Mouse (Mus musculus) hindbrain, embryonic 11.5 days (tissue): ENCODE measurements around the gene Rcor3. TPM values are rescaled to one million over a fixed set of nuclear protein-coding genes. Genes with fewer than 3 reads are reported as not detected.

Experiments used
- ATAC-seq: fragments of 200-750 bp; cut with Nextera tagmentation; 2 replicates; pipeline ENCODE4 v1.8.0; 2017; ENCODE audit warnings: mild to moderate bottlenecking, moderate TSS enrichment, moderate library complexity; ENCODE audit not compliant: low FRiP score
- DNase-seq: peaks from one replicate; pipeline ENCODE4 v3.0.0-alpha.2; 2015; ENCODE audit warnings: low spot score
- H3K27ac ChIP-seq: fragments of 300-500 bp; sonication (generic); 2 replicates; pipeline ENCODE4 v1.5.1; 2014; ENCODE audit warnings: mild to moderate bottlenecking, low read depth, low read length
- H3K27me3 ChIP-seq: fragments of 300-500 bp; sonication (generic); 2 replicates; pipeline ENCODE4 v1.6.1; 2014; ENCODE audit warnings: mild to moderate bottlenecking, low read length, moderate library complexity, mixed read lengths; ENCODE audit not compliant: control insufficient read depth, insufficient read depth
- H3K36me3 ChIP-seq: fragments of 300-500 bp; sonication (generic); 2 replicates; pipeline ENCODE4 v1.6.1; 2014; ENCODE audit warnings: mild to moderate bottlenecking, low read length, moderate library complexity, mixed read lengths; ENCODE audit not compliant: control insufficient read depth, insufficient read depth
- H3K4me1 ChIP-seq: fragments of 300-500 bp; sonication (generic); replicated peaks from 2 replicates; pipeline ENCODE4 v1.6.1; 2014; ENCODE audit warnings: low read length, mixed read lengths; ENCODE audit not compliant: control insufficient read depth, insufficient read depth
- H3K4me2 ChIP-seq: fragments of 300-500 bp; sonication (generic); replicated peaks from 2 replicates; pipeline ENCODE4 v1.6.1; 2014; ENCODE audit warnings: mild to moderate bottlenecking, low read depth, low read length
- H3K4me3 ChIP-seq: fragments of 300-500 bp; sonication (generic); 2 replicates; pipeline ENCODE4 v1.5.1; 2014; ENCODE audit warnings: low read depth, low read length
- H3K9ac ChIP-seq: fragments of 300-500 bp; sonication (generic); 2 replicates; pipeline ENCODE4 v1.6.1; 2014; ENCODE audit warnings: low read depth, low read length
- H3K9me3 ChIP-seq: fragments of 300-500 bp; sonication (generic); 2 replicates; pipeline ENCODE4 v1.6.1; 2016; ENCODE audit warnings: low read length; ENCODE audit not compliant: control insufficient read depth
- WGBS: fragments of 180-500 bp; shearing (Covaris S2); extraction: QIAGEN DNeasy Blood & Tissue Kit; methylation state at CpG from one replicate; pipeline ENCODE4 v1.1.7; 2014; 5-methylcytosine and 5-hydroxymethylcytosine counted together
- polyA plus RNA-seq: library from polyadenylated mRNA; unstranded; fragments of >200 nt; fragmentation: Nextera tagmentation; extraction: Ambion mirVana; gene quantifications from 2 replicates; pipeline ENCODE4 v1.2.1, GENCODE M21; 2014

Gene Rcor3
- polyA plus RNA-seq, result 20.3 and 22.2 TPM in 2 replicates

- H3K4me2 ChIP-seq, result peak within 1 kb of the TSS; percentile 94
- DNase-seq, result peak; percentile 86
- peak within 1 kb of the TSS; percentile 98 for H3K27ac ChIP-seq
- no peaks in the 10 kb centered on the region for H3K9me3 ChIP-seq
- ATAC-seq, result peak; percentile 88
- peaks cover 2% of the 10 kb centered on the region; the same call in 1 of the 2 replicates for H3K4me1 ChIP-seq
- H3K27me3 ChIP-seq, result no peaks in the 10 kb centered on the region
- no peaks in the 10 kb centered on the region for H3K36me3 ChIP-seq
- H3K9ac ChIP-seq, result peak within 1 kb of the TSS; percentile 95
- WGBS, result 1% methylated on average over 37 of the region's 88 CpGs
- peak within 1 kb of the TSS; percentile 83 for H3K4me3 ChIP-seq
Observed at GRCm38 (mm10) chr1:192137926-192138910, at the start of gene Rcor3. Rcor3 (minus strand) TSS chr1:192138062.

DNA sequence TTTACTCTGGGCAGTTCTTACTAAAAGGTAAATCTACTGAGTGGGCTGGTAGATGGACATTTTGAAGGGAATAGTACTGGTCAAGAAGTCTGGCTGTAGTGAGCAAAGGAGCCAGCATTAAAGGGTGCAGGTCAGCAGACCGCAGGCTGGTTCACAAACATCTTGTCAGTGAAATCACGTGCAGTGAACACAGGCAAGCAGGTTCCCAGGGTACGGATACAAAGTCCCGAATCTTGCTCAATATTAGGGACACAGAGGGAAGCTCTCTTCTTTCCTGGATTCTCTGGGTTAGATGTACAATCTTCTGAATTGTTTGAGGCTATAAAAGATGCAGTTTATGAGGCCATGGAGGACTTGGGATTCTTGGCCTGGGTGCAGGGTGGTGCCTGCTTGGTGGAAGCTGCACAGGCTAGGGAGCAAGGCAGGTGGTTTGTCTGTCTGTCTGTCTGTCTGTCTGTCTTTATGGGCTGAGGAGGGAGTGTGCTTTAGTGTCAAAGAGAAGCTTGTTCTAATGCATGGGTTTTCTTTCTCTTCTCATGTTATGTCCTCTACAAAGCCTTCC lies 43.9 kb upstream of the Rcor3 start:
- no peaks in the 10 kb centered on the region for H3K36me3 ChIP-seq
- no peak for DNase-seq
- H3K27ac ChIP-seq, result no peak overlapping the region
- H3K27me3 ChIP-seq, result no peaks in the 10 kb centered on the region
- H3K4me2 ChIP-seq, result no peak overlapping the region
- ATAC-seq, result no peak
- H3K4me1 ChIP-seq, result no peaks in the 10 kb centered on the region
- H3K9me3 ChIP-seq, result no peaks in the 10 kb centered on the region
- H3K4me3 ChIP-seq, result no peak overlapping the region
- WGBS, result 82% methylated on average over 4 of the region's 4 CpGs
- H3K9ac ChIP-seq, result no peak overlapping the region

- H3K36me3 ChIP-seq, result no peaks in the 10 kb centered on the region
- H3K27me3 ChIP-seq, result no peaks in the 10 kb centered on the region
- DNase-seq (no peak), ATAC-seq (no peak)
- H3K4me3 ChIP-seq, result no peak overlapping the region
- no peak overlapping the region for H3K27ac ChIP-seq
- H3K4me2 ChIP-seq, result no peak overlapping the region
- no peaks in the 10 kb centered on the region for H3K9me3 ChIP-seq
- WGBS, result 79% methylated on average over 3 of the region's 3 CpGs
- no peak overlapping the region for H3K9ac ChIP-seq
- H3K4me1 ChIP-seq, result no peaks in the 10 kb centered on the region
Observed at GRCm38 (mm10) chr1:192179877-192180276, 42.0 kb upstream of the Rcor3 start.

GRCm38 (mm10) chr1:192171477-192171876 lies 33.6 kb upstream of the Rcor3 start:
- no peak for ATAC-seq
- Histone ChIP-seq H3K9ac (no peak overlapping the region), H3K4me2 (no peak overlapping the region), H3K4me3 (no peak overlapping the region), H3K27ac (no peak overlapping the region), H3K9me3 (no peaks in the 10 kb centered on the region), H3K36me3 (no peaks in the 10 kb centered on the region), H3K4me1 (no peaks in the 10 kb centered on the region), H3K27me3 (no peaks in the 10 kb centered on the region)
- 88% methylated on average over 3 of the region's 3 CpGs for WGBS
- no peak for DNase-seq

- no peak overlapping the region for H3K27ac ChIP-seq
- H3K9me3 ChIP-seq, result no peaks in the 10 kb centered on the region
- no peaks in the 10 kb centered on the region for H3K4me1 ChIP-seq
- H3K27me3 ChIP-seq, result no peaks in the 10 kb centered on the region
- no peaks in the 10 kb centered on the region for H3K36me3 ChIP-seq
- ATAC-seq (no peak), DNase-seq (no peak)
- H3K9ac ChIP-seq, result no peak overlapping the region
- 93% methylated on average over 4 of the region's 4 CpGs for WGBS
- no peak overlapping the region for H3K4me3 ChIP-seq
- H3K4me2 ChIP-seq, result no peak overlapping the region
Observed at GRCm38 (mm10) chr1:192151179-192151578, 13.3 kb upstream of the Rcor3 start.

- ATAC-seq, result no peak
- Histone ChIP-seq H3K27ac (no peak overlapping the region), H3K4me3 (no peak overlapping the region), H3K36me3 (no peaks in the 10 kb centered on the region), H3K9me3 (no peaks in the 10 kb centered on the region), H3K4me2 (no peak overlapping the region), H3K4me1 (peaks cover 2% of the 10 kb centered on the region; the same call in 1 of the 2 replicates), H3K27me3 (no peaks in the 10 kb centered on the region), H3K9ac (no peak overlapping the region)
- no peak for DNase-seq
- 98% methylated on average over 2 of the region's 2 CpGs for WGBS
Observed at GRCm38 (mm10) chr1:192140313-192140712, 2.5 kb upstream of the Rcor3 start.

GRCm38 (mm10) chr1:192137291-192137925 lies 454 bp downstream of the Rcor3 start:
- Histone ChIP-seq H3K9me3 (no peaks in the 10 kb centered on the region), H3K4me2 (peak overlapping the region; percentile 94), H3K27ac (peak overlapping the region; percentile 98), H3K4me1 (peaks cover 2% of the 10 kb centered on the region; the same call in 1 of the 2 replicates), H3K36me3 (no peaks in the 10 kb centered on the region), H3K27me3 (no peaks in the 10 kb centered on the region), H3K4me3 (peak overlapping the region; percentile 83), H3K9ac (peak overlapping the region; percentile 95)
- no peak for DNase-seq
- ATAC-seq, result peak; percentile 39
- WGBS, result 0% methylated on average over 23 of the region's 61 CpGs

GRCm38 (mm10) chr1:192136561-192137290 lies 1.1 kb downstream of the Rcor3 start:
- H3K4me2 ChIP-seq, result peak overlapping the region; percentile 94
- H3K9ac ChIP-seq, result peak overlapping the region; percentile 95
- H3K4me3 ChIP-seq, result peak overlapping the region; percentile 83
- under 1% methylated on average over 53 of the region's 55 CpGs for WGBS
- ATAC-seq (peak; percentile 88), DNase-seq (peak; percentile 79)
- H3K36me3 ChIP-seq, result no peaks in the 10 kb centered on the region
- H3K27ac ChIP-seq, result peak overlapping the region; percentile 98
- H3K27me3 ChIP-seq, result no peaks in the 10 kb centered on the region
- H3K4me1 ChIP-seq, result peaks cover 2% of the 10 kb centered on the region; the same call in 1 of the 2 replicates
- no peaks in the 10 kb centered on the region for H3K9me3 ChIP-seq
